Mouse (Mus musculus) stomach, embryonic 14.5 days (tissue): ENCODE measurements around the gene Trpm3. TPM values are rescaled to one million over a fixed set of nuclear protein-coding genes. Genes with fewer than 3 reads are reported as not detected.

Experiments
- ATAC-seq: fragments of 200-750 bp; cut with Nextera tagmentation; 2 replicates; pipeline ENCODE4 v1.8.0; 2017; ENCODE audit warnings: low read depth, moderate TSS enrichment; ENCODE audit not compliant: insufficient number of reproducible peaks, insufficient read depth, low FRiP score
- H3K27ac ChIP-seq: fragments of 300-500 bp; sonication (generic); 2 replicates; pipeline ENCODE4 v1.5.1; 2014; ENCODE audit warnings: mild to moderate bottlenecking, low read length, moderate library complexity, mixed read lengths
- H3K27me3 ChIP-seq: fragments of 300-500 bp; sonication (generic); 2 replicates; pipeline ENCODE4 v1.6.1; 2014; ENCODE audit warnings: low read length, control low read depth, mixed read lengths; ENCODE audit not compliant: control insufficient read depth, insufficient read depth
- H3K36me3 ChIP-seq: fragments of 300-500 bp; sonication (generic); 2 replicates; pipeline ENCODE4 v1.6.1; 2014; ENCODE audit warnings: mild to moderate bottlenecking, control low read depth, low read length, moderate library complexity, mixed read lengths; ENCODE audit not compliant: control insufficient read depth, insufficient read depth
- H3K4me1 ChIP-seq: fragments of 300-500 bp; sonication (generic); 2 replicates; pipeline ENCODE4 v1.6.1; 2014; ENCODE audit warnings: low read length, control low read depth, mixed read lengths; ENCODE audit not compliant: control insufficient read depth, insufficient read depth
- H3K4me2 ChIP-seq: fragments of 300-500 bp; sonication (generic); replicated peaks from 2 replicates; pipeline ENCODE4 v1.6.1; 2014; ENCODE audit warnings: low read depth, low read length, control low read depth
- H3K4me3 ChIP-seq: fragments of 300-500 bp; sonication (generic); 2 replicates; pipeline ENCODE4 v1.5.1; 2014; ENCODE audit warnings: low read depth, low read length, control low read depth
- H3K9ac ChIP-seq: fragments of 300-500 bp; sonication (generic); replicated peaks from 2 replicates; pipeline ENCODE4 v1.6.1; 2014; ENCODE audit warnings: low read depth, mild to moderate bottlenecking, control low read depth, low read length, moderate library complexity, mixed read lengths
- H3K9me3 ChIP-seq: fragments of 300-500 bp; sonication (generic); 2 replicates; pipeline ENCODE4 v1.6.1; 2016; ENCODE audit warnings: low read depth, low read length, control low read depth; ENCODE audit not compliant: control insufficient read depth
- WGBS: fragments of 180-500 bp; shearing (Covaris S2); extraction: QIAGEN DNeasy Blood & Tissue Kit; methylation state at CpG from one replicate; pipeline ENCODE4 v1.1.7; 2014; 5-methylcytosine and 5-hydroxymethylcytosine counted together
- polyA plus RNA-seq: library from polyadenylated mRNA; unstranded; fragments of >200 nt; fragmentation: Nextera tagmentation; extraction: Ambion mirVana; gene quantifications from 2 replicates; pipeline ENCODE4 v1.2.1, GENCODE M21; 2014

The Trpm3 gene
- polyA plus RNA-seq, 1 experiment from 2014 or later: 0.97 TPM

DNA sequence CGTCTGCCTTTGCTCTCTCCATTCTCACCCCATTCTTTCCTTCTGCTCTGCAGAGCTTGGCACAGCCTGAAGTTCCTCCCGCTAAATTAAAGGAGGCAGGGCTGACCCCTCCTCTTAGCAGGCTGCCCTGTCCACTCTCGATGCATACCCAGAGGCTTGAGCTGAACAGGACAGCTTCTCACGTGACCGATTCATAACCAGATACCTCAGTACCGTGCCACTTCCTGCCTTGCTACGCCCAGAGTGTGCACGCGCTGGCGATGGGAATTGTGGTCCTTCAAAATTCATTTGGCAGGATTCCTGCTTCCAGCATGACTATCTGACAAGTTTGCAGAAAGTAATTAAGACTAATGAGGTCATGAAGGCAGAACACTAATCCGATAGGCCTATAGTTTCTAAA, 433.6 kb downstream of the Trpm3 start:
- no peak for ATAC-seq

DNA sequence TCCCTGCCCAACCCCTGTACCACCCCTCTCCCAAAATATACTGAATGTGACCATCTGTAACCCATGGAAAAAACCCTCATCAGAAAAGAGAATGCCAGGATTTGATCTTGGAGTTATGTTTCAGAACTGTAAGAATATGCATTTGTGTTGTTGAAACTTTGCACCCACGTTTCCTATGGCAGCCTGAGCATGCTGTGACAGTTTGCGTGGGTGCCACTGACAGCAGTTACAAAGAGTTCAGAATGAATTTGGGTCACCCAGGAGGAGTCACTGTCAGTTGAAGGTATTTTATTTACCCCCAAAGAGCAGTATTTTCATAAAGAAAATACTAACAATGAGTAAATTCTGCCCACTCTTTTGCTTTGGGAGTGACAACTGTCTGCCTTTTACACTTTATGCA, 434.0 kb downstream of the Trpm3 start:
- 91% methylated on average over 2 of the region's 2 CpGs for WGBS

More for the DNA sequence above, 433.6 kb downstream of the Trpm3 start:
- Histone ChIP-seq H3K4me1 (no peaks in the 10 kb centered on the region), H3K27ac (no peak overlapping the region), H3K9me3 (no peaks in the 10 kb centered on the region), H3K4me2 (no peak overlapping the region), H3K9ac (no peak overlapping the region), H3K27me3 (no peaks in the 10 kb centered on the region), H3K4me3 (no peak overlapping the region), H3K36me3 (no peaks in the 10 kb centered on the region)
- 67% methylated on average over 11 of the region's 11 CpGs for WGBS

DNA sequence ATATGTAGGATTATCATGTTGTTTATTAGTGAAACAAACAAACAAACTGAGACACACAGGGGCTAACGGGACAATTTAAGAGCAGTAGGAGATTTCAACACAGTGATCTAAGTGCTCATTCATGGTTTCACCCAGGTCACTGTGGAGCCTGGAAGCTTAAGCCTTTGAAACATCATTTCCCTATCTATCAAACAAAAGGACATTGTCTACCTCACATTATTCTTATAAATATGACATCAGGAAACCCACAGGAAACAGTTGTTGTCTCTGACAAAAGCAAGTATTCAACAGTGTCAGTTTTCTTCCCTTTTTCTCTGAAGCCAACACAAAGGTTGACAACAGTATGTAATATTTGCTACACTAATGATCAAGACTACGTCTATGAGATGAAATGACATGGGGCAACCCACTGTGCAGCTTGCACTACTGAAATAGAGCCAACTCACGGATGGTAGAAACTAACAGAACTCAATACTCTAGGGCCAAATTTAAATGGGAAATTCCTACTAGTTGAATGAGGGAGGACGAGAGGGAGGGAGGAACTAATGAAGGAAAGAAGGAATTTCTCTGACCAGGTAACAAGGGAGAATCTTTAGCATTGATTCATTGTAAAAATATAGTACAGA, 443.4 kb downstream of the Trpm3 start:
- 74% methylated on average over 4 of the region's 4 CpGs for WGBS
- Histone ChIP-seq H3K4me2 (no peak overlapping the region), H3K4me1 (no peaks in the 10 kb centered on the region), H3K9ac (no peak overlapping the region), H3K27me3 (no peaks in the 10 kb centered on the region), H3K9me3 (no peaks in the 10 kb centered on the region), H3K4me3 (no peak overlapping the region), H3K27ac (no peak overlapping the region), H3K36me3 (no peaks in the 10 kb centered on the region)
- ATAC-seq: no peak

More for the DNA sequence above, 434.0 kb downstream of the Trpm3 start:
- no peak overlapping the region for H3K4me3 ChIP-seq
- no peak overlapping the region for H3K9ac ChIP-seq
- no peaks in the 10 kb centered on the region for H3K27me3 ChIP-seq
- ATAC-seq: no peak
- no peaks in the 10 kb centered on the region for H3K4me1 ChIP-seq
- no peaks in the 10 kb centered on the region for H3K36me3 ChIP-seq
- no peak overlapping the region for H3K4me2 ChIP-seq
- H3K9me3 ChIP-seq: no peaks in the 10 kb centered on the region
- H3K27ac ChIP-seq: no peak overlapping the region

DNA sequence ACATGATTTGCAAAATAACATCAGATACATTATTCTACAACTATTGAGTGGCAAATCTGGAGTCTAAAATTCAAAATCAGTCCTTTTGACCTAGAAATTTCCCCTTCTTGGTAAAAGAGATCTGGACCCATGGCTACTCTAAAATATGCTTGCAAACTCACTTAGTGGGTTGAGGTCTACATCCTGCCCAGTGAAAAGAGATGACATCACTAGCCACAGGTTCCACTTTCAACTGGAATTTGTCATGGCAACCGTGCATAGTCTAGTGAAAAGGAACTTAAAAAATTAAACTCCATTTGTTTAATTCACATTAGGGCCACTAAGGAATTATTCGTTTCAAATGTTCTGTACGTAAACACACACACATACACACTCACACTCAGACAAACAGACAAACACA, 455.6 kb downstream of the Trpm3 start:
- Histone ChIP-seq H3K27ac (no peak overlapping the region), H3K9me3 (no peaks in the 10 kb centered on the region), H3K4me3 (no peak overlapping the region), H3K9ac (no peak overlapping the region), H3K4me1 (no peaks in the 10 kb centered on the region), H3K27me3 (no peaks in the 10 kb centered on the region), H3K36me3 (no peaks in the 10 kb centered on the region), H3K4me2 (no peak overlapping the region)
- WGBS: 83% methylated on average over 3 of the region's 3 CpGs
- ATAC-seq: no peak

DNA sequence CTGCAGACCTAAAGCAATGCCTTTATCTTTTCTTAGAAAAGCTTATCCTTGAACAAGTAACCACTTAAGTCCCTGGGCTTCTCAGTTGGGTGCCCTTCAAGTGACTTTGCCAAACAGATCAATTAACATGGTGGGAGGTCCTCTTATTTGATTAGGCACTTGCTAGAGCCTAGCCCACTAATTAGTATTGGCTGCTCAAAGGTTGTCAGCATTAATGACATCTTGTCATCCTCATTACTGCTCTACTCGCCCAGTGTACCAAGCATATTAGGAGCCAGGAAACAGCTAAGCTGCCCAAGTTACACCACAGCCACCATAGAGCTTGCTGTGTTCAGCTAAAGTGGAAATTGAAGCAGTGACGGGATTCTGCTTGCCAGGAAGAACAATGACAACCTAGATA, 456.4 kb downstream of the Trpm3 start:
- H3K4me3 ChIP-seq: no peak overlapping the region
- H3K27me3 ChIP-seq: no peaks in the 10 kb centered on the region
- no peak overlapping the region for H3K9ac ChIP-seq
- no peaks in the 10 kb centered on the region for H3K36me3 ChIP-seq
- H3K27ac ChIP-seq: no peak overlapping the region
- WGBS: 74% methylated on average over 2 of the region's 2 CpGs
- H3K9me3 ChIP-seq: no peaks in the 10 kb centered on the region
- H3K4me1 ChIP-seq: no peaks in the 10 kb centered on the region
- no peak overlapping the region for H3K4me2 ChIP-seq
- ATAC-seq: no peak

DNA sequence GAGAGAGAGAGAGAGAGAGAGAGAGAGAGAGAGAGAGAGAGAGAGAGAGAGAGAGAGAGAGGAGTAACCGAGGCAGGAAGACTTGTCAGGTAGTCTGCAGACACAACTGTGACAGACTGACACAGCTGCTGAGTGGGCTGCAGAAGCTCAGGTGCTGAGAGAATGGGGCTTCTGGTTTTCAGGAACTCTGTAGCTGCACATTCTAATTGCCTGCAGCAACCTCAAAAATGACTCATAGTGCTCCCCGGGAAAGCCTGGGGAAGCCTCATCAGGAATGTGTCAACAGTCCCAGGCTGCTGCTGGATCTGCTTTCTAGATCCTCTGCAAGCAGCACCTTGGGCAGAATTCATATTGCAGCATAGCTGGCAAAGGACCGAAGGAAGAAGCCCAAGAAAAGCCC, 457.9 kb downstream of the Trpm3 start:
- no peak overlapping the region for H3K4me2 ChIP-seq
- no peaks in the 10 kb centered on the region for H3K36me3 ChIP-seq
- no peaks in the 10 kb centered on the region for H3K27me3 ChIP-seq
- no peak overlapping the region for H3K9ac ChIP-seq
- no peaks in the 10 kb centered on the region for H3K9me3 ChIP-seq
- H3K4me3 ChIP-seq: no peak overlapping the region
- H3K4me1 ChIP-seq: no peaks in the 10 kb centered on the region
- WGBS: 27% methylated on average over 3 of the region's 3 CpGs
- H3K27ac ChIP-seq: no peak overlapping the region
- ATAC-seq: no peak

DNA sequence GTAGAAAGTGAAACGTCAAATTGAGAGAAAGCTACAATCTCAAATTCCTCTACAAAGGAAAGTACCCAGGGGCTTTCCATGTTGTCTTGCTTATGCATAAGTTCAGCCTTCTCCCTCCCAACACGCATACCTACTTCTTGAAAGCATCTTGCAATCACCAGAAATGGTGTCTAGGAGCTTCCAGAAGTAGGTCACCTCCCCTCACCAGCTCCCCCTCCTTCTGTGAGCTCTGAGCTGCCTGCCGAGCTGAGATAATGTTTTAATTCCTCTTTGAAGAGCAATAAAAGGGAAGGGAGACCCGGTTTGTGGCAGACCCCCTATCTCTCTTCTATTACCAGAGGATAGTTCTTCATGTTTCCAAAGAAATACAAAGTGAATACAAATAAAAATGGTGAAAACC, 465.5 kb downstream of the Trpm3 start:
- WGBS: 29% methylated on average over 4 of the region's 4 CpGs
- H3K9me3 ChIP-seq: no peaks in the 10 kb centered on the region
- H3K4me3 ChIP-seq: no peak overlapping the region
- H3K9ac ChIP-seq: no peak overlapping the region
- H3K4me1 ChIP-seq: no peaks in the 10 kb centered on the region
- H3K27me3 ChIP-seq: no peaks in the 10 kb centered on the region
- ATAC-seq: no peak
- no peak overlapping the region for H3K27ac ChIP-seq
- no peak overlapping the region for H3K4me2 ChIP-seq
- H3K36me3 ChIP-seq: no peaks in the 10 kb centered on the region

DNA sequence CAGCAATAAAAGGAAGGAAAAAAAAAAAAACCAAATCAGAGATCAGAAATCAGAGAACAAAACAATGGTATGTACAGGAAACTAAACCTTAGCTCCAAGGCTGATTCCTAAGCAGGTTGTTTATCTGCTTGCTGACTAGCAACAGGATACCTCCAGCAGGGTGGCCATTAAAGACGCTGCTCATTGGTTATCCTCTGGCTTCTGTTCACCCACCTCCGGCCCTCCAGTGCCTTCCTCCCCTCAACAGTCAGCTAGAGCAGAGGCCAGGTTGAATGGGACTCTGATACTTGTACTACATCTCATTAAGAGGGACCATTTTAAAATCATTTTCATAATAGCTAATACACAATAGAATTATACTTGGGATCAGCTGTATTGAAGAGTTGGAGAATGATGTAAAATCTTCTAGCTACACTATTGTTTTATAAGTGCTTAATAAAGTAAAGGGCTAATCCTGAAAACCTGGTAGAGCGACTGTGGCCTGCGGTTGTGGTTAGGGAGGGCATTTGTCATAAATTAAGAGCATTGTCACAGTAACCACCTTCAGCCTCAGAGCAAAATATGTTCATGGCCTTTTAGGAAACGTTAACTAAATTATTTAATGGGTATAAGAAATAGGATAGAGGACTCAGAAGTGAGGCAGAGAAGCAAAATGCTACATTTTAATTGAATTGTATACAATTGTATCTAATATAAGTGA, 469.3 kb downstream of the Trpm3 start:
- Histone ChIP-seq H3K9ac (no peak overlapping the region), H3K4me2 (no peak overlapping the region), H3K4me1 (no peaks in the 10 kb centered on the region), H3K36me3 (no peaks in the 10 kb centered on the region), H3K27me3 (no peaks in the 10 kb centered on the region), H3K4me3 (no peak overlapping the region), H3K27ac (no peak overlapping the region), H3K9me3 (no peaks in the 10 kb centered on the region)
- 64% methylated on average over 5 of the region's 5 CpGs for WGBS
- ATAC-seq: no peak

DNA sequence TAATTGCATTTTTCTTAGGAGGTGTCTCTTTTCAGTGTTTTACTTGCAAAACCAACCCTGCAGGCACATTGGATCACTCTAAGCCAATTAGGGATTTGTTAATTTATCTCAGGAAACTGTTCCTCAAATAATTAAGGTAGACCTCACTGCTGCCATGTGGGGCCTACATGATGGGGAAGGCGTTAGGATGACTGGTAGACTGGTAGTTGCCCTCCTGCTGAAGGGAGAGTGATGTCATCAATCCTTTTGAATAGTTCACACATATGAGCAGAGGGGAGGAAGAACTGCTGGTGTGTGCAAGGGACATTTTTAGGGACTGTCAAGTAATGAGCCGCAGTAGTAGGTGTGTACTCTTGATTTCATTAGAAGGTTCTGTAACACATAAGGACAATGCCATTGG, 472.8 kb downstream of the Trpm3 start:
- no peak overlapping the region for H3K9ac ChIP-seq
- H3K27ac ChIP-seq: no peak overlapping the region
- ATAC-seq: no peak
- 90% methylated on average over 2 of the region's 2 CpGs for WGBS
- H3K4me1 ChIP-seq: no peaks in the 10 kb centered on the region
- no peaks in the 10 kb centered on the region for H3K36me3 ChIP-seq
- no peak overlapping the region for H3K4me3 ChIP-seq
- no peak overlapping the region for H3K4me2 ChIP-seq
- H3K9me3 ChIP-seq: no peaks in the 10 kb centered on the region
- H3K27me3 ChIP-seq: no peaks in the 10 kb centered on the region
